Mouse (Mus musculus): ENCODE measurements at regions not wholly inside any gene's neighbourhood (a gene's known extent, or its start where the extent isn't known, plus 50 kb on each side); places are given as distances from the start of the nearest gene placed in this dataset.

- TF ChIP-seq EP300 (IDR thresholded peaks at IDR 0.05; ENCODE audit: low read depth) (no peak), CTCF (IDR thresholded peaks at IDR 0.05; ENCODE audit: low read depth) (no peak)
Observed at GRCm38 (mm10) chr13:32550113-32550512, 211.6 kb upstream of the Gmds start.
